Mouse (Mus musculus) spleen, adult 2 months (tissue): ENCODE measurements around the gene Dlx5.

Experiments used
- CTCF ChIP-seq: fragments of 200-500 bp; IDR thresholded peaks from 2 replicates; pipeline ENCODE4 v1.5.1; 2011; ENCODE audit warnings: mild to moderate bottlenecking, inconsistent platforms; ENCODE audit not compliant: insufficient read depth, insufficient read length, insufficient replicate concordance; ENCODE audit errors: extremely low read depth
- POLR2A ChIP-seq: fragments of 200-500 bp; IDR thresholded peaks from 2 replicates; pipeline ENCODE4 v1.6.1; 2011; ENCODE audit warnings: low read depth, low read length, inconsistent platforms

DNA sequence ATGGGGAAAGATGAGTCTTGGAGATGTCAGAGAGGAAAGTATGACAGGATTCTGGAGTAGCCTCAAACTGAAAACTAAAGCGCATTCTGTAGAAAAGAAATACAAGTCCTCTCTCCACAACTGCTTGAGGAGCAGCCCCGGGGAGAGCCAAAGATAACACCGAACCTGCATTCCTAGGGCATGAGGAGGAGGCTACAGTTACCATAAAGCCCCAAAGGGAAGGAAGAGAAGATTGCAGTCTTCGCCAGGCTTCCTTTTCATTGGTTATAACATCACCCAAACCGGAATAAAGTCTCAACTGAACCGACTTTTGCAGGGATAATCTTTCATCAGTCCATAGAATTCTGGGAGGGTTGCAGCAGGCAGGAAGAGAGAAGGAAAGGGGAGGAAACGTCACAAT is 51.4 kb downstream of the Dlx5 start:
- no peak for TF ChIP-seq CTCF
- TF ChIP-seq POLR2A = no peak
